Mouse (Mus musculus): ENCODE data around the gene Dgki. TPM values are rescaled to one million over a fixed set of nuclear protein-coding genes. Genes with fewer than 3 reads are reported as not detected.

The Dgki gene
- polyA plus RNA-seq, 1 experiment, result not detected

GRCm38 (mm10) chr6:37181961-37182360, 118.0 kb downstream of the Dgki start:
- Histone ChIP-seq H3K4me3 (ENCODE audit: insufficient read depth, low read length) (no peak overlapping the region), H3K4me1 (ENCODE audit: control insufficient read depth, insufficient read depth, low read length) (no peaks in the 10 kb centered on the region), H3K27ac (ENCODE audit: insufficient read depth, low read depth, low read length) (no peak overlapping the region)
- TF ChIP-seq POLR2A (IDR thresholded peaks at IDR 0.05; ENCODE audit: borderline replicate concordance, low read depth, low read length) (no peak), CTCF (IDR thresholded peaks at IDR 0.05; ENCODE audit: low read depth, low read length) (no peak)

- H3K4me3 ChIP-seq (ENCODE audit: insufficient read depth, low read length), result no peak overlapping the region
- H3K27ac ChIP-seq (ENCODE audit: insufficient read depth, low read depth, low read length), result no peak overlapping the region
- TF ChIP-seq POLR2A (IDR thresholded peaks at IDR 0.05; ENCODE audit: borderline replicate concordance, low read depth, low read length), result no peak
- no peak for TF ChIP-seq CTCF (IDR thresholded peaks at IDR 0.05; ENCODE audit: low read depth, low read length)
Measured at GRCm38 (mm10) chr6:37171149-37171832, 128.7 kb downstream of the Dgki start.

GRCm38 (mm10) chr6:37158880-37159279, 141.1 kb downstream of the Dgki start:
- no peak overlapping the region for H3K27ac ChIP-seq (ENCODE audit: insufficient read depth, low read depth, low read length)
- TF ChIP-seq POLR2A (IDR thresholded peaks at IDR 0.05; ENCODE audit: borderline replicate concordance, low read depth, low read length) (no peak), CTCF (IDR thresholded peaks at IDR 0.05; ENCODE audit: low read depth, low read length) (no peak)
- no peaks in the 10 kb centered on the region for H3K4me1 ChIP-seq (ENCODE audit: control insufficient read depth, insufficient read depth, low read length)

More at GRCm38 (mm10) chr6:37171149-37171832, 128.7 kb downstream of the Dgki start:
- no peaks in the 10 kb centered on the region for H3K4me1 ChIP-seq (ENCODE audit: control insufficient read depth, insufficient read depth, low read length)

GRCm38 (mm10) chr6:37154051-37154450, 145.9 kb downstream of the Dgki start:
- Histone ChIP-seq H3K27ac (ENCODE audit: insufficient read depth, low read depth, low read length) (no peak overlapping the region), H3K4me1 (ENCODE audit: control insufficient read depth, insufficient read depth, low read length) (peaks cover 2% of the 10 kb centered on the region; the same call in 1 of the 2 replicates), H3K4me3 (ENCODE audit: insufficient read depth, low read length) (no peak overlapping the region)
- no peak for TF ChIP-seq POLR2A (IDR thresholded peaks at IDR 0.05; ENCODE audit: borderline replicate concordance, low read depth, low read length)
- no peak for TF ChIP-seq CTCF (IDR thresholded peaks at IDR 0.05; ENCODE audit: low read depth, low read length)

More at GRCm38 (mm10) chr6:37158880-37159279, 141.1 kb downstream of the Dgki start:
- no peak overlapping the region for H3K4me3 ChIP-seq (ENCODE audit: insufficient read depth, low read length)

- no peak overlapping the region for H3K27ac ChIP-seq (ENCODE audit: insufficient read depth, low read depth, low read length)
- H3K4me1 ChIP-seq (ENCODE audit: control insufficient read depth, insufficient read depth, low read length), result peaks cover 4% of the 10 kb centered on the region
- TF ChIP-seq CTCF (IDR thresholded peaks at IDR 0.05; ENCODE audit: low read depth, low read length), result no peak
- no peak for TF ChIP-seq POLR2A (IDR thresholded peaks at IDR 0.05; ENCODE audit: borderline replicate concordance, low read depth, low read length)
- H3K4me3 ChIP-seq (ENCODE audit: insufficient read depth, low read length), result no peak overlapping the region
Measured at GRCm38 (mm10) chr6:37150483-37150882, 149.5 kb downstream of the Dgki start.

GRCm38 (mm10) chr6:37150038-37150437, 149.9 kb downstream of the Dgki start:
- H3K27ac ChIP-seq (ENCODE audit: insufficient read depth, low read depth, low read length), result no peak overlapping the region
- TF ChIP-seq CTCF (IDR thresholded peaks at IDR 0.05; ENCODE audit: low read depth, low read length) (no peak), POLR2A (IDR thresholded peaks at IDR 0.05; ENCODE audit: borderline replicate concordance, low read depth, low read length) (no peak)
- no peak overlapping the region for H3K4me3 ChIP-seq (ENCODE audit: insufficient read depth, low read length)
- peaks cover 4% of the 10 kb centered on the region for H3K4me1 ChIP-seq (ENCODE audit: control insufficient read depth, insufficient read depth, low read length)

GRCm38 (mm10) chr6:37149196-37149595, 150.8 kb downstream of the Dgki start:
- Histone ChIP-seq H3K4me1 (ENCODE audit: control insufficient read depth, insufficient read depth, low read length) (peaks cover 10% of the 10 kb centered on the region), H3K4me3 (ENCODE audit: insufficient read depth, low read length) (no peak overlapping the region)

GRCm38 (mm10) chr6:37147431-37148022, 152.5 kb downstream of the Dgki start:
- TF ChIP-seq POLR2A (IDR thresholded peaks at IDR 0.05; ENCODE audit: borderline replicate concordance, low read depth, low read length) (no peak), CTCF (IDR thresholded peaks at IDR 0.05; ENCODE audit: low read depth, low read length) (no peak)
- H3K27ac ChIP-seq (ENCODE audit: insufficient read depth, low read depth, low read length), result no peak overlapping the region
- peaks cover 18% of the 10 kb centered on the region for H3K4me1 ChIP-seq (ENCODE audit: control insufficient read depth, insufficient read depth, low read length)
- no peak overlapping the region for H3K4me3 ChIP-seq (ENCODE audit: insufficient read depth, low read length)

More at GRCm38 (mm10) chr6:37149196-37149595, 150.8 kb downstream of the Dgki start:
- TF ChIP-seq CTCF (IDR thresholded peaks at IDR 0.05; ENCODE audit: low read depth, low read length) (no peak), POLR2A (IDR thresholded peaks at IDR 0.05; ENCODE audit: borderline replicate concordance, low read depth, low read length) (no peak)
- H3K27ac ChIP-seq (ENCODE audit: insufficient read depth, low read depth, low read length), result no peak overlapping the region

GRCm38 (mm10) chr6:37143867-37144163, 156.2 kb downstream of the Dgki start:
- H3K4me3 ChIP-seq (ENCODE audit: insufficient read depth, low read length), result 0 out of 2 replicates have a peak overlapping the region, but pooled peaks have one; percentile 25
- H3K27ac ChIP-seq (ENCODE audit: insufficient read depth, low read depth, low read length), result peak overlapping the region; percentile 41
- TF ChIP-seq POLR2A (IDR thresholded peaks at IDR 0.05; ENCODE audit: borderline replicate concordance, low read depth, low read length) (no peak), CTCF (IDR thresholded peaks at IDR 0.05; ENCODE audit: low read depth, low read length) (no peak)
- H3K4me1 ChIP-seq (ENCODE audit: control insufficient read depth, insufficient read depth, low read length), result peaks cover 16% of the 10 kb centered on the region
